ENCODE assay signal across 8 mouse cellular contexts in genomic region chr14:105892941-105893622, GRCm38 (mm10). TPM values are rescaled to one million over a fixed set of nuclear protein-coding genes. Genes with fewer than 3 reads are reported as not detected.
DNase-seq lines count a peak whose midpoint lies in the region; ATAC-seq lines count a peak whose summit lies in the region.

No protein-coding gene starts in this region.

- H3K4me1 ChIP-seq in embryonic facial prominence, embryonic 13.5 days = peaks cover 36% of the 10 kb centered on the region
- peaks cover 8 to 23% of the 10 kb centered on the region in 2 experiments for H3K4me1 ChIP-seq in heart, embryonic 14.5 days (ENCODE audit: control insufficient read depth in 2 of 2, insufficient read depth in 2 of 2, low read length in 2 of 2)

- H3K36me3 ChIP-seq in embryonic facial prominence, embryonic 13.5 days = peaks cover 17% of the 10 kb centered on the region
- peaks cover 43% of the 10 kb centered on the region for H3K36me3 ChIP-seq in heart, embryonic 14.5 days (ENCODE audit: control insufficient read depth, insufficient read depth, low read length)
- H3K36me3 ChIP-seq in macrophage (ENCODE audit: inconsistent target) = no peaks in the 10 kb centered on the region

- 44% methylated on average over 24 of the region's 24 CpGs for WGBS in embryonic facial prominence, embryonic 13.5 days
- whole genome bisulfite sequencing in heart, embryonic 14.5 days = 23% methylated on average over 24 of the region's 24 CpGs
- WGBS in macrophage (ENCODE audit: missing documents) = 96% methylated on average over 24 of the region's 24 CpGs

- peaks cover 51% of the 10 kb centered on the region for H3K79me2 ChIP-seq in macrophage (ENCODE audit: inconsistent target)

- no peaks in the 10 kb centered on the region for H3K27me3 ChIP-seq in embryonic facial prominence, embryonic 13.5 days
- H3K27me3 ChIP-seq in heart, embryonic 14.5 days (ENCODE audit: control insufficient read depth, insufficient read depth, low read length) = no peaks in the 10 kb centered on the region

- DNase-seq in urinary bladder, postnatal 25 days (ENCODE audit: low spot score) = peak; percentile 7
- DNase-seq in urinary bladder, postnatal 36 days (ENCODE audit: low spot score in 2 of 2) = no peak
- peak; percentile 25 for DNase-seq in layer of hippocampus, adult 9-11 months
- peak; percentile 15 for DNase-seq in right cerebral cortex, postnatal 4 days
- DNase-seq in urinary bladder, postnatal 4 days (ENCODE audit: low spot score in 2 of 2) = no peak

- ATAC-seq in embryonic facial prominence, embryonic 13.5 days (ENCODE audit: insufficient number of reproducible peaks, insufficient read depth, low FRiP score, low TSS enrichment, low read depth) = no peak
- no peak for ATAC-seq in heart, embryonic 14.5 days (ENCODE audit: insufficient number of reproducible peaks, insufficient read depth, low FRiP score, low read depth)

- peak overlapping the region; percentile 94 for H3K4me2 ChIP-seq in embryonic facial prominence, embryonic 13.5 days
- H3K4me2 ChIP-seq in heart, embryonic 14.5 days (ENCODE audit: low read length) = peak overlapping the region; percentile 67

- H3K27ac ChIP-seq in embryonic facial prominence, embryonic 13.5 days = peak overlapping the region; percentile 39; the same call in 1 of the 2 replicates
- H3K27ac ChIP-seq in heart, embryonic 14.5 days (replicated peaks in 1 of 2; ENCODE audit: control insufficient read depth in 1 of 2, insufficient read depth in 1 of 2, low read depth in 2 of 2, low read length in 2 of 2) = peak overlapping the region; percentile 78 to 100
- no peak overlapping the region for H3K27ac ChIP-seq in macrophage

- peak overlapping the region; percentile 64 for H3K4me3 ChIP-seq in embryonic facial prominence, embryonic 13.5 days
- peak overlapping the region; percentile 55 to 91 for H3K4me3 ChIP-seq in heart, embryonic 14.5 days (ENCODE audit: control insufficient read depth in 1 of 2, insufficient read depth in 1 of 2, low read depth in 1 of 2, low read length in 2 of 2)
- peak overlapping the region; percentile 98; the same call in 1 of the 2 replicates for H3K4me3 ChIP-seq in macrophage (ENCODE audit: inconsistent target)

- H3K9ac ChIP-seq in embryonic facial prominence, embryonic 13.5 days = peak overlapping the region; percentile 86
- H3K9ac ChIP-seq in heart, embryonic 14.5 days (ENCODE audit: low read length) = peak overlapping the region; percentile 99

- H3K9me3 ChIP-seq in embryonic facial prominence, embryonic 13.5 days = no peaks in the 10 kb centered on the region
- no peaks in the 10 kb centered on the region for H3K9me3 ChIP-seq in heart, embryonic 14.5 days (ENCODE audit: control insufficient read depth, low read length)

RNA-seq across cellular contexts. Expression of gene Spry2, which starts 3.5 kb away (rescaled TPM):
- 36.6 and 48.0 TPM in 2 replicates for polyA plus RNA-seq in embryonic facial prominence, embryonic 13.5 days (2015; fragmentation: Nextera tagmentation; extraction: Ambion mirVana)
- polyA plus RNA-seq in heart, embryonic 14.5 days (2014; fragmentation: Nextera tagmentation; extraction: Ambion mirVana) = 62.9 and 66.4 TPM in 2 replicates
- total RNA-seq in macrophage (2018; cell fraction: chromatin; rRNA removed) = 10 to 100 TPM in 1 of 26 experiments, 1 to 10 TPM in 25; 1.1 to 13.1 (median 3.9) TPM
- 10 to 100 TPM in 3 of 26 experiments, 1 to 10 TPM in 23; 1.3 to 14.4 (median 4.5) TPM for total RNA-seq in macrophage (2018; cell fraction: cytosol; rRNA removed)
- total RNA-seq in macrophage (2018; cell fraction: nucleus; rRNA removed) = 10 to 100 TPM in 7 of 26 experiments, 1 to 10 TPM in 19; 3.2 to 23.0 (median 5.9) TPM
- polyA plus RNA-seq in macrophage (2018) = 2.3 to 14.3 TPM (median 3.0 TPM) in 3 replicates

Comparison
In these comparisons a context has a peak if more than half of its experiments do, and no peak if none do; other contexts are left out.
1. DNase-seq: peak in urinary bladder, postnatal 25 days (single experiment), layer of hippocampus, adult 9-11 months (single experiment) and right cerebral cortex, postnatal 4 days (single experiment); none in urinary bladder, postnatal 36 days (0 of 2) and urinary bladder, postnatal 4 days (0 of 2).
2. Peak in every context shown above with its lines, with median percentiles within 50 percentile points of each other: H3K4me3 ChIP-seq.